Mouse (Mus musculus) splenic B cell, adult 2 months (primary cell): ENCODE measurements around the gene Stambp.

ENCODE experiments used
- DNase-seq: peaks from one replicate; pipeline ENCODE4 v3.0.0-alpha.2; 2011; ENCODE audit warnings: low read depth, low spot score
- H3K27me3 ChIP-seq: 2 replicates; pipeline ENCODE4 v1.6.1; 2012; ENCODE audit warnings: mild to moderate bottlenecking, low read length, moderate library complexity, mixed read lengths; ENCODE audit not compliant: control insufficient read depth, poor library complexity, insufficient read depth, severe bottlenecking
- H3K36me3 ChIP-seq: 2 replicates; pipeline ENCODE4 v1.6.1; 2012; ENCODE audit warnings: mild to moderate bottlenecking, low read length, moderate library complexity, mixed read lengths; ENCODE audit not compliant: control insufficient read depth, poor library complexity, insufficient read depth, severe bottlenecking

Gene Stambp

GRCm38 (mm10) chr6:83536028-83536794 lies 36.3 kb downstream of the Stambp start, which contains the start of gene Actg2:
Gene Actg2, minus strand, starts transcription at chr6:83536265.
- no peaks in the 10 kb centered on the region for H3K36me3 ChIP-seq
- DNase-seq = no peak
- no peaks in the 10 kb centered on the region for H3K27me3 ChIP-seq

- DNase-seq = no peak
- Histone ChIP-seq H3K36me3 (no peaks in the 10 kb centered on the region), H3K27me3 (no peaks in the 10 kb centered on the region)
Measured at GRCm38 (mm10) chr6:83532608-83533007, 39.9 kb downstream of the Stambp start.

- DNase-seq = no peak
- no peaks in the 10 kb centered on the region for H3K27me3 ChIP-seq
- H3K36me3 ChIP-seq = no peaks in the 10 kb centered on the region
Measured at GRCm38 (mm10) chr6:83523194-83523593, 49.3 kb downstream of the Stambp start.

GRCm38 (mm10) chr6:83521784-83522183 lies 50.7 kb downstream of the Stambp start:
- Histone ChIP-seq H3K27me3 (no peaks in the 10 kb centered on the region), H3K36me3 (no peaks in the 10 kb centered on the region)

GRCm38 (mm10) chr6:83518637-83519036 lies 53.9 kb downstream of the Stambp start:
- no peaks in the 10 kb centered on the region for H3K27me3 ChIP-seq
- DNase-seq = no peak
- no peaks in the 10 kb centered on the region for H3K36me3 ChIP-seq

More at GRCm38 (mm10) chr6:83521784-83522183, 50.7 kb downstream of the Stambp start:
- DNase-seq = no peak

GRCm38 (mm10) chr6:83515172-83515571 lies 57.4 kb downstream of the Stambp start:
- H3K36me3 ChIP-seq = no peaks in the 10 kb centered on the region
- DNase-seq = no peak

GRCm38 (mm10) chr6:83512495-83512894 lies 60.0 kb downstream of the Stambp start:
- Histone ChIP-seq H3K36me3 (no peaks in the 10 kb centered on the region), H3K27me3 (no peaks in the 10 kb centered on the region)
- peak; percentile 89 for DNase-seq

More at GRCm38 (mm10) chr6:83515172-83515571, 57.4 kb downstream of the Stambp start:
- no peaks in the 10 kb centered on the region for H3K27me3 ChIP-seq

- Histone ChIP-seq H3K36me3 (no peaks in the 10 kb centered on the region), H3K27me3 (no peaks in the 10 kb centered on the region)
- no peak for DNase-seq
Measured at GRCm38 (mm10) chr6:83510210-83510609, 62.3 kb downstream of the Stambp start.

- DNase-seq = no peak
- Histone ChIP-seq H3K27me3 (no peaks in the 10 kb centered on the region), H3K36me3 (no peaks in the 10 kb centered on the region)
Measured at GRCm38 (mm10) chr6:83509442-83509841, 63.1 kb downstream of the Stambp start.

GRCm38 (mm10) chr6:83507168-83507546 lies 65.4 kb downstream of the Stambp start:
- H3K36me3 ChIP-seq = no peaks in the 10 kb centered on the region
- no peaks in the 10 kb centered on the region for H3K27me3 ChIP-seq
- DNase-seq = no peak

- peak; percentile 100 for DNase-seq
- Histone ChIP-seq H3K27me3 (no peaks in the 10 kb centered on the region), H3K36me3 (no peaks in the 10 kb centered on the region)
Measured at GRCm38 (mm10) chr6:83506258-83507167, 66.0 kb downstream of the Stambp start, which contains the start of gene Dguok. Gene Dguok, minus strand, starts transcription at chr6:83506969.

GRCm38 (mm10) chr6:83505554-83505953 lies 67.0 kb downstream of the Stambp start:
- no peak for DNase-seq
- Histone ChIP-seq H3K27me3 (no peaks in the 10 kb centered on the region), H3K36me3 (no peaks in the 10 kb centered on the region)

- DNase-seq = no peak
- Histone ChIP-seq H3K36me3 (no peaks in the 10 kb centered on the region), H3K27me3 (no peaks in the 10 kb centered on the region)
Measured at GRCm38 (mm10) chr6:83503361-83503760, 69.2 kb downstream of the Stambp start.

- no peaks in the 10 kb centered on the region for H3K27me3 ChIP-seq
- H3K36me3 ChIP-seq = no peaks in the 10 kb centered on the region
- no peak for DNase-seq
Measured at GRCm38 (mm10) chr6:83502656-83503055, 69.9 kb downstream of the Stambp start.
